Mouse (Mus musculus) left cerebral cortex, postnatal 25 days (tissue): ENCODE measurements around the gene Klhdc4. TPM values are rescaled to one million over a fixed set of nuclear protein-coding genes. Genes with fewer than 3 reads are reported as not detected.

Experiments used
- DNase-seq, 2 experiments: peaks; one replicate each; pipeline ENCODE4 v3.0.0; 2022; ENCODE audit warnings: low spot score in 2 of 2, mixed read lengths in 1 of 2
- intact Hi-C: fragments of 180-260 bp; cut with DNase I; formaldehyde crosslinking; loops from one replicate; pipeline ENCODE4 v1.15.1; 2025
- total RNA-seq, 2 experiments: library from RNA; stranded (reverse); gene quantifications; 2 replicates each; pipeline ENCODE4 v1.2.3; 2021

Gene Klhdc4
- 10 to 100 TPM; 28.0 to 28.1 TPM for total RNA-seq

DNA sequence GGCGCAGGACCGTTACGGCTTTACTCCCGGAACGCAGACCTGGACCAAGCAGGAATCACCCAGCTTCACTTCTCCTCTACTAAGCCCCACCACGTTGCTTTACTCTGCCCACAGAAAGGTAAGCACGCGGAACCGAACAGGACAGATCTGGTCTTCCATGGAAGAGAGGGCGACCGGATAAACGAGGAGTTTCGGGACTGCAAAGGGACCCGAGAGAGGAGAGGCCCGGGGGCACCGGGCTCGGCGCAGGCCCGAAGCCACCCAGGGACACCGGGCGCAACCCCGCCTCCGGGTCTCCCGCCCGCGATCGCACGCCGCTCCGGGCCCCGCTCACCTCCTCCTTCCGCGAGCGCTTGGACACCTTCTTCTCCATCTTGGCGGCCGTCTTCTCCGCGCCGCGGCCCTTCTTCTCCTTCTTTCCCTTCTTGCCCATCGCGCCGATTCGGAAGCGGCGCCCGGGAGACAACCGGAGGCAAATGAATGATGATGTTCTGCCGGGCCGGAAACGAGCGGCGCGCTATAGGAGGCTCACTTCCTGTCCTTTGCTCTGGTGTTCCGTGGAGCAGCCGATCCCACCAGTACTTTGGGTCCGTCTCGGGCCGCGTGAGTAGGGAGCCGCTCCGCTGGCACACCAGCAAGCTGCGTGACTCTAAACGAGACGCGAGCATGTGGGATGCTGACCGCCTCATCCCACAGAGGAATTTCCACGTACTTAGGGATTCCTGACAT, at the start of gene Klhdc4:
Gene Klhdc4, minus strand, starts transcription at position 522 of the 729 bp plus-strand sequence.
- peak; percentile 91 to 95 for DNase-seq
- intact Hi-C loops, result no loop called here

DNA sequence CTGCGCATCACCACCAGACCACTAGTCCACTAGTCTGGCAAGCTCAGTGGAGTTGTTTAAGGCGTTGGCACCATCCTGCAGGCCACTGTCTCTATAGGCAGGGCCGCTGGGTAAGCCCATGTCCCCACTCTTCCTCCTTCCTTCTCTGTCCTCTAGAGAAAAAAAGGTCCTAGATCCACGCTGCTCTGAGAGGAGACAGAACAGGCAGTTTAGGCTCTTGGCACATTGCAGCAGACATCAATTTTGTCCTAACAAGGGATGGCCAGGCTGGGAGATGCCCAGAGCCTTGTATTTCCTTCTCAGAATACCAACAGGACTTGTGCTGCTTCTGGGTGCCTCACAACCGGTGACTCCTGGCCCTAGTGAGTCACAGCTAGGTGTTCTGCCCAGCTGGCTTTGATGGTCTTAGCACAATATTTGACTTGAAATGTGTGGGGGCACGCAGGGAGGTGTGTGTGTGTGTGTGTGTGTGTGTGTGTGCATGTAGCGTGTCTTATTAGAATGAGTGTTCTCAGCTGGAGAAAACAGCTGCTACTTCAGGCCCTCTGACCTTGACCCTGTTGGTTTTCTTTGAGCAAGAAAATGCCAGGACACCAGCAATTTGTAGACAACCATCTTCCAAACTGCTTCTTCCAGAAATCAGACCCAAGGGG, 48.6 kb upstream of the Klhdc4 start:
- no peak for DNase-seq
- intact Hi-C loops, result no loop called here

- intact Hi-C loops, result no loop called here
- DNase-seq, result no peak
Measured at GRCm38 (mm10) chr8:121877212-121877611, 47.8 kb upstream of the Klhdc4 start.

- intact Hi-C loops, result no loop called here
- no peak for DNase-seq
Measured at GRCm38 (mm10) chr8:121875517-121875916, 46.1 kb upstream of the Klhdc4 start.

DNA sequence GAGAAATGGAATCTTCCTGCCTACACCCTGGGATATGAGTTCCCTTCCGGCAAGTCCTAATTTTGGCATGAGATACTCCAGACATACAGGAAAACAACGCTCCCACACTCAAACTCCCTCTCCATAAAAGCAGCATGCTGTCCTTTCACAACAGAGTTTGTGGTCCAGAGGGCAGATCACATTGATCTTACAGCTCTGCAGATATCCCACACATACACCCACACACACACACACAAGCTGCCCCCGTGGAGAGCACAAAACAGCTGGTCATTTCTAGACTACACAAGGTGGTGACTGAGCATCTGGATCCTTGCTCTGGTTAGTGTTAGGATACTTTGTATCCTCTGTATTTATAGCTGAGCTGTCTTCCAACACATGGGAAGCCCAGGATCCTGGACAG, 45.7 kb upstream of the Klhdc4 start:
- peak; percentile 38 to 70 for DNase-seq
- intact Hi-C loops, result no loop called here

GRCm38 (mm10) chr8:121874031-121874430, 44.7 kb upstream of the Klhdc4 start:
- no peak for DNase-seq
- intact Hi-C loops, result loop anchor here (1.0 kb wide), 1 partner anchor 35 kb away; no protein-coding TSS in a partner anchor

- intact Hi-C loops, result no loop called here
- no peak for DNase-seq
Measured at GRCm38 (mm10) chr8:121871833-121872440, 42.6 kb upstream of the Klhdc4 start.

- no peak for DNase-seq
- intact Hi-C loops, result no loop called here
Measured at GRCm38 (mm10) chr8:121870190-121870589, 40.8 kb upstream of the Klhdc4 start.

DNA sequence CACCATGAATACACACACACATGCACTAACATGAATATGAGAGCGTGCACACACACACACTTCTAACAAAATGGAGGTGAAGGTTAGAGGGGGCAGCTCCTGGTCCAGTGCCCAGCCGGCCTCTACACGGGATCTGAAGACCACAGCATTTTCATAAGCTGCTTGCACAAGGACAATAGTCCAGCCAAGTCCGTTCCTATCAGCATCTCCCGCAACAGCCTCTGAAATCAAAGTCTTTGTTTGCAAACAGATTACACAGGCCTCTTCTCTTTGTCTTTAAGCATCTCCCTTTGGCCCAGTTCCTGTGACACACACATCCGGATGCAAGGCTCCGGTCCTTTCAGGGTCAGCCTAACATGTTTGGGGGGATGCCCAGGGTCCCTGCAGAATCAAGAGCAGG, 39.5 kb upstream of the Klhdc4 start:
- intact Hi-C loops, result no loop called here
- no peak for DNase-seq

GRCm38 (mm10) chr8:121868196-121868595, 38.8 kb upstream of the Klhdc4 start:
- intact Hi-C loops, result no loop called here
- no peak for DNase-seq

DNA sequence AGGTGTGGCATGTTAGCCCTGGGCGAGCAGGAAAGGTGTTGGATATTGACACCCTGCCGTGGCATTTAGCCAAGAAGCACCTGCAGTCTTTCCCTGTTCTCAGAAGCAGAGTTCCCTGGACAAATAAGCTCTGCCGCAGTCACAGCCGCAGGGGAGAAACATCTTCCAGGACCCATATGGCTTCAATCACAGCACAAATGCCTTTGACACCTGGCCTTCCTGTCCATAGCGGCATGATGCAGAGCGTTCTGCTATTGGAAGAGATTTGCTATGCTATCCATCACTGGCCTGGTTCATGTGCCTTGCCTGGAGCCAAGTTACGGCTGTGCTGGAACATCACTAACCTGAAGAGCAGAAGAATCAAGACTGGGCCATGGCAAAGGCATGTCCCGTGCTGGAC, 36.0 kb upstream of the Klhdc4 start:
- intact Hi-C loops, result no loop called here
- no peak for DNase-seq

DNA sequence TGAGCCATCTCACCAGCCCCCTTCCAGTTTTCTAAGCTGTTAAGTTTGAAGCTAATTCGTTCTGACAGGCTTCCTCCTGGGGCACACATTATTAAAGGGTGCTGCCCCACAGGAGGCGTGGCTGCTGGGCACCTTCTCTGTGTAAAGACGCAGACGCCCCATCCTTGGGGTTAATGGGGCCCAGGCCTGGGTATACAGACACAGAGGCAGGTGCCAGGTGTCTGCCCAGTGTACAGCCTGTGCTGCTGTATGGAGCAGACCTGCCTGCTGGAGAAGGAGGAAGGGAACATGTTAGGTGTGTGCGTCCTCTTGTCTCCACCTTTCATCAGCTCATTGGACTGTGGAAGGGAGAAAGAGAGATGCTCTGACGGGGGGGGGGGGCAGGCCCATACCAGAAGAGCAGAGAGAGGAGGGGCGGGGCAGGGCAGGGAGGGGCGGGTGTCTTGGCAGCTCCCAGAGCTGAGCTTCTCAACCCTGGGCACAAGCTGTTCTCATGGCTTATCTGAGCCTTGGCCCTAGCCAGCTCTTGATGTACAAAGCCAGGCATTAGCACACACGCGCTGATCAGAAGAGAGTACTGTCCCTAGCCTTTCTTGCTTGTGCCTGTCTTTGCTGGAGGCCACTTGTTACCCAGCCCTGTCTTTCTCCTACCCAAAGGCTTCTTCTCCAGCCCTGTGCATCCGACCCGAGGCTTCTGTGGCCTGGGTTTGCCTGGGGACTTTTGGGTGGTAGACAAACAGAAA, 32.6 kb upstream of the Klhdc4 start:
- intact Hi-C loops, result no loop called here

DNA sequence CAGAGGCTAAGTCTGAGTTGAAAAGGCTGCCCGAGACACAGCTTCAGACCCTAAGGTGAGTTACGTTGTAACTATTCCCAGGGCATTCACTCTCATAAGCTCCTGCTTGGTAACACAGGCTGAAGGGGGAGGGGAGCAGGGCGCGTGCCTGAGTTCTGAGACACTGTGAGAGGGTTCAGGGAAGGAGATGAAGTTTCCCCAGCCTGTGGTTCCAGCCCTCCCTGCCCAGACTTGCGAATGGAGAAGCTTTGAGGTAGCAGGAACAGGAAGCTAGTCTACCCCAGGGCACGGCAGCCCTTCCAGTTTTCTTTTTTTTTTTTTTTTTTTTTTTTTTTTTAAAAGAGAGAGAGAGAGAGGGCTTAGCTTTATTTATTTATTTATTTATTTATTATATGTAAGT, 31.9 kb upstream of the Klhdc4 start:
- intact Hi-C loops, result no loop called here
- no peak for DNase-seq

More for the DNA sequence above, 32.6 kb upstream of the Klhdc4 start:
- DNase-seq, result no peak

GRCm38 (mm10) chr8:121857747-121858146, 28.4 kb upstream of the Klhdc4 start:
- intact Hi-C loops, result no loop called here
- DNase-seq, result no peak

DNA sequence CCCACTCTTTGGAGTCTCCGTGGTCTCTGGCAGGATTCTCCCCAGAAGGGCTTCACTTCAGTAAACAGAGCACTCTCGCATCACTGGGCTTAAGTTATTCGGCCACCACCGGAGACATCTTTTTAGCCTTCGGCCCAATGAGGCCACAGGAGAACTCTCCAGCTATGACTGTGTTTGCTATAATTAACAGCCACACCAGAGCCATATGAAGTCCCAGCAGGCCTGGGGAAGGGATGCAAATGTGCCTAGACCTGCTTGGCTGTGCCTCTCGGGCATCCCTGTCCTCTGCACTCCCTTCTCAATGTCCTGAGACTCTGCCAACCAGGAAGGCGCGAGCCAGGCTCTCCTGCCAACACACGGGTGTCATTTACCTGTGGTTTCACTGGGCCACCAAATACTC, 28.0 kb upstream of the Klhdc4 start:
- no peak for DNase-seq
- intact Hi-C loops, result no loop called here

DNA sequence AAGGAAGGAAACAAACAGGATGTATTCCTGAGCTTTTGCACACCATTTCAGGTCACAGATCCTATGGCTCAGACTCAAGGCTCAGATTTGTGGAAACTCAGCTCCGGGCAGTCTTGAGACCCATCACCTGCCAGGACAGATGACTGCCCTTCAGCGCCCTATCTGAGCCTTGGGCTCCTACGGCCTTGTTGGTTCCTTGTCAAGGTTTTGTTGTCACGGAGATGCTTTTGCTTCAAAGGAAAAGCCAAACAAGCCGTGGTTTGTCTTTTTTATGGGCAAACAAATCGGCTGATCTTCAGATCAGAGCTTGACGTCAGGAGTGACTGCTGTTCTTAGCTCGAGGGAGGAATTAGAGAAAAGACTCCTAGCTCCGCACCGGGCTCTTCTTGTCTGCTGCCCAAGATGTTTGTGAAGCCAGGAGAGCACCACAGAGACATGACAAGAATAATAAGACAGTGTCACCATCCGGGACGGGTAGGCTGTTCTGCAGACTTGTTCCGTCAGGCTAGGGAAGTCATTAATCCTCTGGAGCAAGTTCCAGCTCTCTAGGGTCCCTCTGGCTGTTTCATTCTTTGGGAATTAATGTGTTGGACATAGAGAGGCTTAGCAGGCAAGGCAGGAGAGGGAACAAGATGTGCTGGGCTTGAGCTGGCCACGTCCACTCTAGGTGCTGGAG, 26.8 kb upstream of the Klhdc4 start:
- no peak for DNase-seq
- intact Hi-C loops, result no loop called here

DNA sequence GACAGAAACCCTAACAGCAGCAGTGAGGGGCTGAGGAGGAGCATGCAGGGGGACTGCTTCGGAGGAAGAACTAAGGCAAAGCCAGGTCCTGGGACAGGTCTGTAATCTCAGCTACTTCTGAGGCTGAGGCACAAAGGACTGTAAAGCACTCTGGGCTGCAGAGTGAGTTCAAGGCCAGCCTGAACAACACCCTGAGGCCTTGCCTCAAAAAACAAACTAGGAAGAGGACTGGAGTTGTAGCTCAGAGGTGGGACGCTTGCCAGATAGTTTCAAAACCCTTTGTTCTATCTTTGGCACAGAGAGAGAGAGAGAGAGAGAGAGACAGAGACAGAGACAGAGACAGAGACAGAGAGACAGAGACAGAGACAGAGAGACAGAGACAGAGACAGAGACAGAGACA, 24.2 kb upstream of the Klhdc4 start:
- intact Hi-C loops, result no loop called here
- no peak for DNase-seq

GRCm38 (mm10) chr8:121852464-121852863, 23.1 kb upstream of the Klhdc4 start:
- intact Hi-C loops, result no loop called here
- peak in 1 of 2 experiments; percentile 43 for DNase-seq

DNA sequence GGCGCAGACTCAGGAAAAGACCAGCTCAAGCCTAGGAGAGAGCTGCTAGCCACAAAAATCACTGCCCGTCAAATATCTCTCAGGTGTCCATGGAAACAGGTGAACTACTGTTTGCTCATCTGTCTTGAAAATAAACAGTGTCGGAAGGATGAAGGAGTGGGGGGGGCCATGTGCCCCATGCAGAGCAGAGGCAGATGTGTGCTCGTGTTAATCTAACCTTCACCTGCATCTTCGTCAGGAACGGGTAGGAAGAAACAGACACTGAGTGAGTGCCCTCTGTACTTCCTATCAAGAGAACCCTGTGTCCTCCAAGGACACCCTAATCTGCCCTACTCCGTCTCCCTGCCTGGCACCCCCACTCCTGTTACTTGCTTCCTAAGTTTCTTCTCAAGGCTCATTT, 22.3 kb upstream of the Klhdc4 start:
- DNase-seq, result no peak
- intact Hi-C loops, result loop anchor here (1.0 to 2.0 kb wide), 2 partner anchors 58 to 83 kb away; no protein-coding TSS in a partner anchor
